Mouse (Mus musculus) stomach, adult 2 months (tissue): ENCODE measurements around the gene Top2a. TPM values are rescaled to one million over a fixed set of nuclear protein-coding genes. Genes with fewer than 3 reads are reported as not detected.

Experiments
- polyA plus RNA-seq: library from polyadenylated mRNA; depleted of rRNA; stranded (reverse); fragments of >200 nt; gene quantifications from 2 replicates; pipeline ENCODE4 v1.2.3, GENCODE M21; 2012; rRNA removed

Top2a gene
- polyA plus RNA-seq: 0.35 and 1.1 TPM in 2 replicates

GRCm38 (mm10) chr11:99023500-99024467, at the start of gene Top2a:
Gene Top2a (minus strand): TSS chr11:99024189.

GRCm38 (mm10) chr11:99041051-99041729, 17.2 kb upstream of the Top2a start, which contains the start of gene Igfbp4:
Gene Igfbp4 (plus strand): TSS chr11:99041244.

GRCm38 (mm10) chr11:98982773-98983133, 41.2 kb downstream of the Top2a start, which contains the start of gene Gjd3:
Gene Gjd3 (minus strand): TSS chr11:98983016.

Other genes starting within 250 kb of the Top2a start
- 41.8 and 51.0 TPM in 2 replicates for gene Nr1d1, start 248.9 kb downstream of the Top2a start, polyA plus RNA-seq
- 13.0 and 27.7 TPM in 2 replicates for gene Msl1, start 228.7 kb downstream of the Top2a start, polyA plus RNA-seq
- 12.8 and 15.0 TPM in 2 replicates for gene Casc3, start 219.3 kb downstream of the Top2a start, polyA plus RNA-seq
- 27.1 and 44.2 TPM in 2 replicates for gene Rapgefl1, start 187.4 kb downstream of the Top2a start, polyA plus RNA-seq
- 8.5 and 14.1 TPM in 2 replicates for gene Wipf2, start 160.6 kb downstream of the Top2a start, polyA plus RNA-seq
- gene Cdc6, start 116.4 kb downstream of the Top2a start, polyA plus RNA-seq: 0.10 and 0.27 TPM in 2 replicates
- gene Rara, start 96.4 kb downstream of the Top2a start, polyA plus RNA-seq: 35.6 and 46.0 TPM in 2 replicates
- gene Gjd3, start 41.2 kb downstream of the Top2a start, polyA plus RNA-seq: 1.8 and 5.1 TPM in 2 replicates
- 88.4 and 198 TPM in 2 replicates for gene Igfbp4, start 17.1 kb upstream of the Top2a start, polyA plus RNA-seq
- 4.9 and 8.7 TPM in 2 replicates for gene Tns4, start 65.1 kb upstream of the Top2a start, polyA plus RNA-seq
- gene Ccr7, start 130.9 kb upstream of the Top2a start, polyA plus RNA-seq: 0.48 and 1.6 TPM in 2 replicates
- 3.5 and 4.1 TPM in 2 replicates for gene Smarce1, start 206.8 kb upstream of the Top2a start, polyA plus RNA-seq
- gene Krt222, start 219.9 kb upstream of the Top2a start, polyA plus RNA-seq: not detected in 2 replicates